Mouse (Mus musculus): ENCODE measurements at regions not wholly inside any gene's neighbourhood (a gene's known extent, or its start where the extent isn't known, plus 50 kb on each side); places are given as distances from the start of the nearest gene placed in this dataset.

GRCm38 (mm10) chr3:134415606-134416328 lies 179.5 kb downstream of the Cxxc4 start:
- TF ChIP-seq HCFC1 (IDR thresholded peaks at IDR 0.05; ENCODE audit: borderline replicate concordance, insufficient read depth, low read length) (no peak), MAFK (IDR thresholded peaks at IDR 0.05; ENCODE audit: insufficient read depth, low read depth, low read length) (no peak), CHD2 (IDR thresholded peaks at IDR 0.05; ENCODE audit: low read depth, low read length) (no peak)
